ENCODE assay signal across 11 mouse cellular contexts in the genomic region with DNA sequence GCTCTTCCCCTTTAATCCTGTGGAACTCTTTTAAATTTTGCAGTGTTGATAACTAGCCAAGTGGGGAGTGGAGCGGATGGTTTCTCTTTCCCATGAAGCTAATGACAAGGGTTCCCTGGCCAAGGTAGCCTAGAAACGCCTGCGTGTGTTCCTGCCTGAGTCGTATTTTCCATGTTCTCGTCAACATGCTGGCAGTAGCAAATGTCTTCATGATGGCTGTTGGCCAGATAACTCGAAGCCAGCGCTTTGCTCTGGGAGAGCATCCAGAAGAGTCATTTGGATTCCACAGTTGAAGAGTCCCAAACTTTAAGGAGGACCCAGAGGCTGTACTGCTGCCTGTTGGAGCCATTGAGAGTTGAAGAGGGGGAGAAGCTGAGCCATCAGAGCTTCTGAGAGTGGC. TPM values are rescaled to one million over a fixed set of nuclear protein-coding genes. Genes with fewer than 3 reads are reported as not detected.
DNase-seq lines count a peak whose midpoint lies in the region; ATAC-seq and TF ChIP-seq lines count a peak whose summit lies in the region.
"Had no signal": no experiment of that assay in that cellular context is flagged by ENCODE, and none has a peak within 500 bp of the region (broad histone marks: within the 10 kb centered on the region; RNA-seq: fewer than 3 reads in every experiment).

No protein-coding gene starts in this region.

- no peak overlapping the region for H3K4me2 ChIP-seq in intestine, embryonic 15.5 days (replicated peaks)
- no peak overlapping the region for H3K4me2 ChIP-seq in intestine, postnatal 0 days (replicated peaks; ENCODE audit: low read depth)
- H3K4me2 ChIP-seq: neural tube, embryonic 13.5 days had no signal

- no peaks in the 10 kb centered on the region for H3K9me3 ChIP-seq in intestine, embryonic 15.5 days
- no peaks in the 10 kb centered on the region for H3K9me3 ChIP-seq in intestine, postnatal 0 days (ENCODE audit: control insufficient read depth)
- H3K9me3 ChIP-seq: neural tube, embryonic 13.5 days had no signal

- ATAC-seq in intestine, embryonic 15.5 days: peak; percentile 66
- ATAC-seq in intestine, postnatal 0 days: no peak
- no peak for ATAC-seq in granulocyte monocyte progenitor cell, adult 5-6 weeks (replicated peaks; ENCODE audit: poor library complexity, severe bottlenecking)
- ATAC-seq: Patski had no signal

- H3K4me3 ChIP-seq in intestine, embryonic 15.5 days (replicated peaks): no peak overlapping the region
- no peak overlapping the region for H3K4me3 ChIP-seq in intestine, postnatal 0 days (ENCODE audit: low read depth, low read length)
- H3K4me3 ChIP-seq: neural tube, embryonic 13.5 days had no signal

- H3K9ac ChIP-seq in intestine, embryonic 15.5 days: no peak overlapping the region
- H3K9ac ChIP-seq in intestine, postnatal 0 days (ENCODE audit: low read depth, low read length): no peak overlapping the region
- H3K9ac ChIP-seq: neural tube, embryonic 13.5 days had no signal

- DNase-seq in cerebellum, adult 11-12 months: peak; percentile 45
- DNase-seq in heart, adult 9 months (ENCODE audit: low spot score in 2 of 2): peak; percentile 92 to 96
- DNase-seq in layer of hippocampus, postnatal 10 days (ENCODE audit: low spot score in 2 of 2): peak; percentile 60 to 67
- DNase-seq in ovary, postnatal 14 days (ENCODE audit: low spot score): peak; percentile 69
- DNase-seq in thymus, postnatal 25 days: no peak

- H3K36me3 ChIP-seq in intestine, embryonic 15.5 days: no peaks in the 10 kb centered on the region
- H3K36me3 ChIP-seq in intestine, postnatal 0 days (ENCODE audit: control insufficient read depth, insufficient read depth): no peaks in the 10 kb centered on the region
- H3K36me3 ChIP-seq: neural tube, embryonic 13.5 days had no signal

- TF ChIP-seq CTCF in intestine, postnatal 0 days (IDR thresholded peaks at IDR 0.05; ENCODE audit: low read depth): no peak

- H3K27ac ChIP-seq in intestine, embryonic 15.5 days: no peak overlapping the region
- H3K27ac ChIP-seq in intestine, postnatal 0 days (ENCODE audit: low read depth, low read length): no peak overlapping the region
- H3K27ac ChIP-seq: neural tube, embryonic 13.5 days had no signal

- no peaks in the 10 kb centered on the region for H3K27me3 ChIP-seq in intestine, embryonic 15.5 days (replicated peaks)
- H3K27me3 ChIP-seq in intestine, postnatal 0 days (replicated peaks; ENCODE audit: control insufficient read depth, insufficient read depth, low read length): no peaks in the 10 kb centered on the region
- H3K27me3 ChIP-seq: neural tube, embryonic 13.5 days; Patski had no signal

- 54% methylated on average over 7 of the region's 7 CpGs for WGBS in intestine, embryonic 15.5 days
- 67% methylated on average over 7 of the region's 7 CpGs for WGBS in intestine, postnatal 0 days

- no peaks in the 10 kb centered on the region for H3K4me1 ChIP-seq in intestine, embryonic 15.5 days (replicated peaks)
- H3K4me1 ChIP-seq in intestine, postnatal 0 days (replicated peaks; ENCODE audit: control insufficient read depth, insufficient read depth, low read length): no peaks in the 10 kb centered on the region
- H3K4me1 ChIP-seq: neural tube, embryonic 13.5 days had no signal

RNA-seq across cellular contexts. Expression of a gene that starts 25.8 kb away (rescaled TPM):
- polyA plus RNA-seq in intestine, embryonic 15.5 days (2015; fragmentation: Nextera tagmentation; extraction: Ambion mirVana): 5.7 and 8.2 TPM in 2 replicates
- polyA plus RNA-seq in intestine, postnatal 0 days (2015; fragmentation: Nextera tagmentation; extraction: Ambion mirVana): 22.6 and 27.9 TPM in 2 replicates
- under 1 TPM; 0.41 to 0.45 TPM for total RNA-seq in layer of hippocampus, postnatal 10 days (2021)
- total RNA-seq in granulocyte monocyte progenitor cell, adult 5-6 weeks (2014; fragmentation: Nextera tagmentation): not detected in 2 replicates
- total RNA-seq in granulocyte monocyte progenitor cell, adult 5-6 weeks (2017): not detected in 2 replicates
- total RNA-seq: hematopoietic stem cell, adult 5-6 weeks had no signal
